In the genomic region with DNA sequence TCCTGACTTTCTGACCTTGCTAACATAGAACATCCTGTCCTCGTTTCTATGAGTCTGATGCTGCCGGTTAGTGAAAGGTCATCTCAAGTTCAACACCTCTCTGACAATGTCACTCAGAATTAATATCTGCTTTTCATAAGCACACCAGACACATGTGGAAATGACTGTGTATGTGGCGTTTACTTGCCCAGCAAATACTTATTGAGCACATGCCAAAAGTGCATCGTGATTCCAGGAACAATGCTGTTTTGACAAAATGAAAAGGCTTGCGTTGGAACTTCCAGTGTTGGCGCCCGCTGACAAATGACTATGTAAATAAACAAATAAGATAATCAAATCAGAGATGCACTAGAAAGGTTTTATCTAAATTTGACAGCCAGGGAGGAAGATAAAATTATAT, we compare ENCODE assay signal across 31 mouse cellular contexts. TPM values are rescaled to one million over a fixed set of nuclear protein-coding genes. Genes with fewer than 3 reads are reported as not detected.
DNase-seq lines count a peak whose midpoint lies in the region; ATAC-seq and TF ChIP-seq lines count a peak whose summit lies in the region.
"Had no signal": no experiment of that assay in that cellular context is flagged by ENCODE, and none has a peak within 500 bp of the region (broad histone marks: within the 10 kb centered on the region; RNA-seq: fewer than 3 reads in every experiment).

No protein-coding gene starts in this region.

- intact Hi-C loops in left cerebral cortex, postnatal 14 days (cut with DNase I): no loop called here

- no peak overlapping the region for H3K4me2 ChIP-seq in heart, postnatal 0 days (ENCODE audit: low read depth, low read length)
- no peak overlapping the region for H3K4me2 ChIP-seq in lung, postnatal 0 days (replicated peaks; ENCODE audit: low read depth, low read length)
- H3K4me2 ChIP-seq: embryonic facial prominence, embryonic 13.5 days; forebrain, embryonic 12.5 days; forebrain, embryonic 15.5 days; heart, embryonic 12.5 days; heart, embryonic 15.5 days; hindbrain, embryonic 14.5 days had no signal

- WGBS in heart, postnatal 0 days: 26% methylated on average over 7 of the region's 7 CpGs
- 27% methylated on average over 7 of the region's 7 CpGs for WGBS in lung, postnatal 0 days
- WGBS in heart, embryonic 10.5 days: 46% methylated on average over 7 of the region's 7 CpGs

- no peak for TF ChIP-seq CTCF in heart, postnatal 0 days (IDR thresholded peaks at IDR 0.05; ENCODE audit: low read depth)
- no peak for TF ChIP-seq CTCF in lung, postnatal 0 days (IDR thresholded peaks at IDR 0.05)

- H3K9me3 ChIP-seq in heart, postnatal 0 days (replicated peaks; ENCODE audit: control insufficient read depth, low read length): no peaks in the 10 kb centered on the region
- no peaks in the 10 kb centered on the region for H3K9me3 ChIP-seq in lung, postnatal 0 days (ENCODE audit: low read length)
- H3K9me3 ChIP-seq in heart, embryonic 10.5 days: no peaks in the 10 kb centered on the region
- H3K9me3 ChIP-seq: embryonic facial prominence, embryonic 13.5 days; forebrain, embryonic 12.5 days; forebrain, embryonic 15.5 days; heart, embryonic 12.5 days; heart, embryonic 15.5 days had no signal

- no peaks in the 10 kb centered on the region for H3K4me1 ChIP-seq in heart, postnatal 0 days (ENCODE audit: control insufficient read depth, insufficient read depth)
- no peaks in the 10 kb centered on the region for H3K4me1 ChIP-seq in lung, postnatal 0 days (ENCODE audit: insufficient read depth, low read depth, low read length)
- H3K4me1 ChIP-seq in heart, embryonic 10.5 days: no peaks in the 10 kb centered on the region
- H3K4me1 ChIP-seq: embryonic facial prominence, embryonic 13.5 days; forebrain, embryonic 12.5 days; forebrain, embryonic 15.5 days had no signal

- TF ChIP-seq EP300 in heart, postnatal 0 days (IDR thresholded peaks at IDR 0.05; ENCODE audit: low read depth): no peak
- peak; percentile 89 for TF ChIP-seq EP300 in lung, postnatal 0 days (IDR thresholded peaks at IDR 0.05)

- H3K4me3 ChIP-seq in heart, postnatal 0 days (ENCODE audit: low read depth, low read length): no peak overlapping the region
- no peak overlapping the region for H3K4me3 ChIP-seq in lung, postnatal 0 days (ENCODE audit: low read depth, low read length)
- no peak overlapping the region for H3K4me3 ChIP-seq in heart, embryonic 10.5 days
- H3K4me3 ChIP-seq: embryonic facial prominence, embryonic 13.5 days; forebrain, embryonic 12.5 days; forebrain, embryonic 15.5 days; heart, adult 2 months; heart, embryonic 12.5 days; heart, embryonic 15.5 days had no signal

- no peak overlapping the region for H3K9ac ChIP-seq in heart, postnatal 0 days (replicated peaks; ENCODE audit: low read depth, low read length)
- no peak overlapping the region for H3K9ac ChIP-seq in lung, postnatal 0 days (replicated peaks; ENCODE audit: low read depth)
- H3K9ac ChIP-seq: embryonic facial prominence, embryonic 13.5 days; forebrain, embryonic 12.5 days; forebrain, embryonic 15.5 days; heart, embryonic 12.5 days; heart, embryonic 15.5 days; hindbrain, embryonic 14.5 days had no signal

- H3K27me3 ChIP-seq in heart, postnatal 0 days (ENCODE audit: control insufficient read depth, insufficient read depth, low read length): no peaks in the 10 kb centered on the region
- no peaks in the 10 kb centered on the region for H3K27me3 ChIP-seq in lung, postnatal 0 days (replicated peaks; ENCODE audit: insufficient read depth, low read length)
- H3K27me3 ChIP-seq in heart, embryonic 10.5 days (ENCODE audit: insufficient read depth, poor library complexity, severe bottlenecking): no peaks in the 10 kb centered on the region
- H3K27me3 ChIP-seq: embryonic facial prominence, embryonic 13.5 days; forebrain, embryonic 12.5 days; forebrain, embryonic 15.5 days; heart, embryonic 12.5 days; heart, embryonic 15.5 days had no signal

- DNase-seq in heart, postnatal 0 days (ENCODE audit: low spot score): peak; percentile 20
- DNase-seq in heart, adult 8-10 months (ENCODE audit: low spot score): no peak
- DNase-seq in lung, postnatal 0 days (ENCODE audit: low spot score): peak; percentile 53
- peak; percentile 35 for DNase-seq in lung, postnatal 25 days (ENCODE audit: low spot score)
- peak; percentile 29 for DNase-seq in retina, embryonic 14.5 days (ENCODE audit: low spot score)
- no peak for DNase-seq in heart, embryonic 10.5 days (ENCODE audit: low spot score)
- no peak for DNase-seq in left cerebral cortex, postnatal 14 days (ENCODE audit: low spot score in 2 of 2)
- DNase-seq: adrenal gland, adult 8-10 months; adrenal gland, postnatal 25 days; B cell, adult 2 months; cerebellum, adult 18-20 months; cerebellum, adult 9-10 months; cerebellum, postnatal 14 days; gastrocnemius, postnatal 25 days; heart, adult 2 months; heart, postnatal 14 days; heart, postnatal 4 days had no signal

- no peak; the same call in 1 of the 2 replicates for ATAC-seq in heart, postnatal 0 days (ENCODE audit: insufficient read depth, low read depth)
- peak; percentile 84 for ATAC-seq in lung, postnatal 0 days
- ATAC-seq in erythroblast, adult 5-6 weeks (replicated peaks; ENCODE audit: low FRiP score, poor library complexity, severe bottlenecking): no peak
- ATAC-seq: activated CD4-positive, CD25-positive, alpha-beta regulatory T cell, adult 4 months; forebrain, embryonic 15.5 days; hindbrain, postnatal 0 days; inflammation-experienced regulatory T-cells, adult 6 months; intestine, embryonic 16.5 days had no signal

- H3K27ac ChIP-seq in heart, postnatal 0 days (ENCODE audit: low read depth): no peak overlapping the region
- no peak overlapping the region for H3K27ac ChIP-seq in lung, postnatal 0 days (ENCODE audit: low read length)
- no peak overlapping the region for H3K27ac ChIP-seq in heart, embryonic 10.5 days
- H3K27ac ChIP-seq: embryonic facial prominence, embryonic 13.5 days; forebrain, embryonic 12.5 days; forebrain, embryonic 15.5 days; heart, adult 2 months; heart, embryonic 15.5 days; hindbrain, embryonic 14.5 days; hindbrain, postnatal 0 days had no signal

- H3K36me3 ChIP-seq in heart, postnatal 0 days (replicated peaks; ENCODE audit: control insufficient read depth, insufficient read depth, low read length): no peaks in the 10 kb centered on the region
- no peaks in the 10 kb centered on the region for H3K36me3 ChIP-seq in lung, postnatal 0 days (ENCODE audit: insufficient read depth, low read length)
- H3K36me3 ChIP-seq in heart, embryonic 10.5 days: no peaks in the 10 kb centered on the region
- H3K36me3 ChIP-seq: embryonic facial prominence, embryonic 13.5 days; forebrain, embryonic 12.5 days; forebrain, embryonic 15.5 days; heart, embryonic 12.5 days; heart, embryonic 15.5 days had no signal

RNA-seq across cellular contexts. Expression of gene Ptprq, which starts 5.8 kb away (rescaled TPM):
- total RNA-seq in heart, postnatal 0 days (2014; rRNA removed; ENCODE audit: low replicate concordance): 0.08 and 0.11 TPM in 2 replicates
- 0.01 TPM in 1 of 2 replicates, not detected in the other for polyA plus RNA-seq in heart, postnatal 0 days (2015; fragmentation: Nextera tagmentation; extraction: Ambion mirVana)
- total RNA-seq in heart, adult 8-10 months (2022): under 1 TPM in 1 of 4 experiments, not detected in 3; 0.03 TPM
- 0.07 TPM in 2 replicates for polyA plus RNA-seq in lung, postnatal 0 days (2015; fragmentation: Nextera tagmentation; extraction: Ambion mirVana)
- 0.03 TPM in 1 of 2 replicates, not detected in the other for polyA plus RNA-seq in heart, embryonic 10.5 days (2016; fragmentation: Nextera tagmentation; extraction: Ambion mirVana)
- total RNA-seq in left cerebral cortex, postnatal 14 days (2021): under 1 TPM in 1 of 2 experiments, not detected in 1; 0.08 TPM
- total RNA-seq in erythroblast, adult 5-6 weeks (2015; ENCODE audit: low replicate concordance): not detected in 2 replicates
- total RNA-seq in erythroblast, adult 5-6 weeks (2017; ENCODE audit: low replicate concordance): not detected in 2 replicates
- total RNA-seq: common myeloid progenitor, adult 5-6 weeks; granulocyte monocyte progenitor cell, adult 5-6 weeks; heart, adult 2 months; MEL had no signal
- polyA plus RNA-seq: activated CD4-positive, CD25-positive, alpha-beta regulatory T cell, adult 4 months; forebrain, embryonic 12.5 days; heart, adult 2 months; inflammation-experienced regulatory T-cells, adult 6 months had no signal

Comparison
In these comparisons a context has a peak if more than half of its experiments do, and no peak if none do; other contexts are left out.
1. DNase-seq: peak in heart, postnatal 0 days (single experiment), lung, postnatal 0 days (single experiment), lung, postnatal 25 days (single experiment) and retina, embryonic 14.5 days (single experiment); none in heart, adult 8-10 months (single experiment), heart, embryonic 10.5 days (single experiment) and left cerebral cortex, postnatal 14 days (0 of 2).